Mouse (Mus musculus): ENCODE results near the gene Slc35f4. TPM values are rescaled to one million over a fixed set of nuclear protein-coding genes. Genes with fewer than 3 reads are reported as not detected.

The Slc35f4 gene
- polyA plus RNA-seq, 1 experiment from 2014 or later: not detected

DNA sequence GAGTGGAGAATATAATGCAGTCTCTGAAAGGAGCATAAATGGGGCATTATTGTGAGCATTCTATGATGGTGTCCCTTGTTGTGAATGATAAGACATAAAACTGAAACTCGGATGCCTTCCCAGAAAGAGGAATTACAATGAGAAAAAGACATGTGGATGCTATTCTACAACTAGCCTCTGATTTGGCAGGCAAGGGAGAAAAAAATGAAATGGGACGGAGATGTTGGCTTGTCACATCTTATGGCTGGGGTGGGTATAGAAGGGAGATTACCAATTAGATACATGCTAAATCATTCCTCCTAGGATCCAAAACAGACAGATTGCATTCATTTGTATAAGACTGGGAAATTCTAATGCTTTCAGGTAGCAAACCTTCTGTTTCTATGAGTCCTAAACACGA is 65.0 kb downstream of the Slc35f4 start:
- Histone ChIP-seq H3K36me3 (ENCODE audit: insufficient read depth, low read length) (no peaks in the 10 kb centered on the region), H3K4me3 (ENCODE audit: low read depth, low read length) (no peak overlapping the region), H3K27me3 (replicated peaks; ENCODE audit: insufficient read depth, low read length) (no peaks in the 10 kb centered on the region), H3K9ac (replicated peaks; ENCODE audit: low read depth) (no peak overlapping the region), H3K9me3 (ENCODE audit: low read length) (no peaks in the 10 kb centered on the region), H3K27ac (ENCODE audit: low read length) (no peak overlapping the region), H3K4me2 (replicated peaks; ENCODE audit: low read depth, low read length) (no peak overlapping the region), H3K4me1 (ENCODE audit: insufficient read depth, low read depth, low read length) (no peaks in the 10 kb centered on the region)
- ATAC-seq (no peak), DNase-seq (ENCODE audit: low spot score) (no peak)
- WGBS: 64% methylated on average over 3 of the region's 3 CpGs
- TF ChIP-seq CTCF (IDR thresholded peaks at IDR 0.05) (no peak), EP300 (IDR thresholded peaks at IDR 0.05) (no peak)

DNA sequence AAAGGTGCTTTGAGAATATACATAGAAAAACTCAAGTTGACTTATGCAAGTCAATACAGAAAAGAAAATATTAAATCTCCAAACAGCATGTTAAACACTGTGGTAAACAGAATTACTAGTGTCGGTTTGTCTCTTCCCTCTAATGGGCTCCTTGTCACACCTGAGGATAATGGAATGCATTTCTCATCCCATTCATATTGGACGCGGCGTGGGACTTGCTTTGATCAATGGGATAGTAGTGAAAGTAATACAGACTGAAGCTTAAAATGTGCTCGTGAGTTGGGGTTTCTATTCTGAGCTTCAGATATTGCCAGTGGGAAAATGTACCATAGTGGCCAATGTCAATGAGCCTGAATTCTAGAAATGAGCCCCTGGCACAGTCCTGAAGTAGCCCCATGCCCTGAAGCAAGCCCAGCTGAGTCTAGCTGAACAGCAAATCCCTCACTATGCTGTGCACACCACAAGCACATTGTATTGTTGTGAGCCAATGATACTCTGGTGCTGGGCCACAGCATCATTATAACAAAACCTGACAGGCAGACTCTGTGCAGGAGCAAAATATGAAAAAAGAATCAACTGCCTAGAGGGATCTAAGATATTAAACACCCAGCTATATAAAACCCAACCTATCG is 71.4 kb downstream of the Slc35f4 start:
- no peak for TF ChIP-seq EP300 (IDR thresholded peaks at IDR 0.05)
- TF ChIP-seq CTCF (IDR thresholded peaks at IDR 0.05): no peak
- no peak overlapping the region for H3K4me3 ChIP-seq (ENCODE audit: low read depth, low read length)
- H3K36me3 ChIP-seq (ENCODE audit: insufficient read depth, low read length): no peaks in the 10 kb centered on the region
- ATAC-seq (no peak), DNase-seq (ENCODE audit: low spot score) (no peak)
- no peak overlapping the region for H3K4me2 ChIP-seq (replicated peaks; ENCODE audit: low read depth, low read length)
- H3K9me3 ChIP-seq (ENCODE audit: low read length): no peaks in the 10 kb centered on the region
- no peak overlapping the region for H3K9ac ChIP-seq (replicated peaks; ENCODE audit: low read depth)
- WGBS: 74% methylated on average over 6 of the region's 6 CpGs
- no peak overlapping the region for H3K27ac ChIP-seq (ENCODE audit: low read length)
- no peaks in the 10 kb centered on the region for H3K4me1 ChIP-seq (ENCODE audit: insufficient read depth, low read depth, low read length)
- no peaks in the 10 kb centered on the region for H3K27me3 ChIP-seq (replicated peaks; ENCODE audit: insufficient read depth, low read length)

DNA sequence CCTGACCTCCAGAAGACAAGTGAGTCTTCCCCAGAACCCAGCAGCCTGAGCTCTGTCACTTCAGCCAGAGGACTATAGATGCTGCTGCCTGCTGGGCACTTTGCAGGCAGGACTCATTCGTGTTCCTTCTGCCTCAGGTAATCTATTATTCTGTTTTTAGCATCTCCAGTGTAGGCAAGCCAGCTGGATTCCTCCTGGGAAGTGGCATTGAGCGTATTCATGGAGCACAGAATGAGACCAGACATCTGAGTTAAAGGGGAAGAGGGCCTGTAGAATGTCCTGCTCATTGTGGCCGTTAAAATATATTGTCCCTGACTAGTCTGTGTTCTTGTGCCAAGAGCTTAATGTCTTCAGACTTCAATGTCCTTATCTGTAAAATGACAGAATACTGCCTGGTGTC is 72.1 kb downstream of the Slc35f4 start:
- H3K36me3 ChIP-seq (ENCODE audit: insufficient read depth, low read length): no peaks in the 10 kb centered on the region
- no peaks in the 10 kb centered on the region for H3K4me1 ChIP-seq (ENCODE audit: insufficient read depth, low read depth, low read length)
- no peak overlapping the region for H3K9ac ChIP-seq (replicated peaks; ENCODE audit: low read depth)
- ATAC-seq: no peak
- no peak for DNase-seq (ENCODE audit: low spot score)
- no peak overlapping the region for H3K4me2 ChIP-seq (replicated peaks; ENCODE audit: low read depth, low read length)
- H3K4me3 ChIP-seq (ENCODE audit: low read depth, low read length): no peak overlapping the region
- H3K27me3 ChIP-seq (replicated peaks; ENCODE audit: insufficient read depth, low read length): no peaks in the 10 kb centered on the region
- TF ChIP-seq CTCF (IDR thresholded peaks at IDR 0.05) (no peak), EP300 (IDR thresholded peaks at IDR 0.05) (no peak)
- no peak overlapping the region for H3K27ac ChIP-seq (ENCODE audit: low read length)
- WGBS: 45% methylated on average over 3 of the region's 3 CpGs
- no peaks in the 10 kb centered on the region for H3K9me3 ChIP-seq (ENCODE audit: low read length)

DNA sequence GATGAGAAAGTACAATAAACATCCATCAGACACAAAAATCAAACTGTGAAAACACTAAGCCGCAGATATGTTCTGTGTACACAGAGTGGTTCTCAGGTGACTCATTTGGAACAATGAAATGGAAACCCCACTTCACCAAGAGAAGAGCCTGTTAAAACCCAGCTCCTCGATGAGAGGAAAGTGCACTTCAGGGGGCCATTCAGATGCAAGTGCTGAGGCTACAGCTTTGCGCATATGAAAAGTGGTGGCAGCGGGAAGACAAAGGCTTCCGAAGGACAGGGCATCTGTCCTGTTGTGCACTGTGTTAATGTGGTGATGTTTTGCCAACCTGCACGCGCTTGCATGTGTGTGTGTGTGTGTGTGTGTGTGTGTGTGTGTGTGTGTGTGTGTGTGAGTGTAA is 78.2 kb downstream of the Slc35f4 start:
- peak; percentile 57 for ATAC-seq
- peak; percentile 42; the same call in 1 of the 2 replicates for TF ChIP-seq EP300 (IDR thresholded peaks at IDR 0.05)
- TF ChIP-seq CTCF (IDR thresholded peaks at IDR 0.05): no peak
- H3K4me2 ChIP-seq (replicated peaks; ENCODE audit: low read depth, low read length): no peak overlapping the region
- no peak overlapping the region for H3K27ac ChIP-seq (ENCODE audit: low read length)
- H3K4me1 ChIP-seq (ENCODE audit: insufficient read depth, low read depth, low read length): no peaks in the 10 kb centered on the region
- H3K36me3 ChIP-seq (ENCODE audit: insufficient read depth, low read length): no peaks in the 10 kb centered on the region
- WGBS: 39% methylated on average over 7 of the region's 7 CpGs
- no peak overlapping the region for H3K4me3 ChIP-seq (ENCODE audit: low read depth, low read length)
- H3K9ac ChIP-seq (replicated peaks; ENCODE audit: low read depth): no peak overlapping the region
- peak; percentile 39 for DNase-seq (ENCODE audit: low spot score)
- H3K27me3 ChIP-seq (replicated peaks; ENCODE audit: insufficient read depth, low read length): no peaks in the 10 kb centered on the region
- H3K9me3 ChIP-seq (ENCODE audit: low read length): no peaks in the 10 kb centered on the region

DNA sequence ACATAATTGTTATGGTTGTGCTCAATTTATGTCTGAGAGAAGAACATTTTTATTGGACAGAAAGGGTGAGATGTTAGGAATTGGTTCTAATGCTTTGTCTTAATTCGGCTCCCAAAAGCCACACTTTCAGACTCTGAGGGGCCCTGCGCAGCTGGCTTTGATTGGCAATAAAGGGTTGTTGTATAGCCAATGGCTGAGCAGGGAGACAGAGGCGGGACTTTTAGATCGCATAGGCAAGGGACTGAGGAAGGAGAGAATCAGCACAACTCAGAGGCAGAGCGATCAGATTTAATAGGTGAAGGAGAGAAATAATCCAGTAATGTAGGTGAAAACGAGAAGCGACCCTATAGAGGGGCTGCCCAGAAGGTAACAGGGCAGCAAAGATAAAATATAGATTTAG is 79.4 kb downstream of the Slc35f4 start:
- no peak overlapping the region for H3K9ac ChIP-seq (replicated peaks; ENCODE audit: low read depth)
- no peaks in the 10 kb centered on the region for H3K9me3 ChIP-seq (ENCODE audit: low read length)
- H3K27me3 ChIP-seq (replicated peaks; ENCODE audit: insufficient read depth, low read length): no peaks in the 10 kb centered on the region
- H3K36me3 ChIP-seq (ENCODE audit: insufficient read depth, low read length): no peaks in the 10 kb centered on the region
- no peak overlapping the region for H3K27ac ChIP-seq (ENCODE audit: low read length)
- no peak for TF ChIP-seq CTCF (IDR thresholded peaks at IDR 0.05)
- TF ChIP-seq EP300 (IDR thresholded peaks at IDR 0.05): no peak
- H3K4me1 ChIP-seq (ENCODE audit: insufficient read depth, low read depth, low read length): no peaks in the 10 kb centered on the region
- DNase-seq (ENCODE audit: low spot score) (no peak), ATAC-seq (no peak)
- no peak overlapping the region for H3K4me2 ChIP-seq (replicated peaks; ENCODE audit: low read depth, low read length)
- H3K4me3 ChIP-seq (ENCODE audit: low read depth, low read length): no peak overlapping the region
- WGBS: 44% methylated on average over 7 of the region's 7 CpGs

DNA sequence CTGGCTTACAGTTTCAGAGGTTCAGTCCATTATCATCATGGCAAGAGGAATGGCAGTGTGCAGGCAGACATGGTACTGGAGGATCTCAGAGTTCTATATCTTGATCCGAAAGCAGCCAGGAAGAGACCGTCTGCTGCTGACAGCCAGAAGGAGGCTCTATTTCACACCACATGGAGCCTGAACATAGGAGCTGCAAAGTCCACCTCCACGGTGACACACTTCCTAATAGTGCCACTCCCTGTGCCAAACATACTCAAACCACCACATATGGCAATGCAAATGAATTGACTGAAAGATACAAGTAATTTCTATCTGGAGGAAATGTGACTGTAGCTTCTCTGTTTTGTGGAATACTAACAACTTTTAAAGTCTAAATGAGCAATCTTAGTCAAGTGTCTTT is 89.0 kb downstream of the Slc35f4 start:
- ATAC-seq: no peak
- no peak overlapping the region for H3K27ac ChIP-seq (ENCODE audit: low read length)
- WGBS: 81% methylated on average over 3 of the region's 3 CpGs

DNA sequence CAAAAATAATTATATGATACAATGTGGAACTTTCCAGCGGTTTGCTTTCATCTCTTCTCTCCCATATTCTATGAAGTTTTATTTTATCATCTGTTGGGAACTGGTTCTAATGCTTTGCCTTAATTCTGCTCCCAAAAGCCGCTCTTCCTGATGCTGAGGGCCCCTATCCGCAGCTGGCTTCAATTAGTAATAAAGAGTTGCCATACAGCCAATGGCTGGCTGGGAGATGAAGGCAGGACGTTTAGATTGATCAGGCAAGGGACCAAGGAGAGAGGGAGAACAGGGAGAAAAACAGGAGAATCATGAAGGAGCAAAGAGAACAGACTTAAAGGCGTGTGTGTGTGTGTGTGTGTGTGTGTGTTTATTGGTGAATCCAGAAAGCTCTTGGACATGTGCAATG is 94.0 kb downstream of the Slc35f4 start:
- Histone ChIP-seq H3K4me2 (replicated peaks; ENCODE audit: low read depth, low read length) (no peak overlapping the region), H3K27me3 (replicated peaks; ENCODE audit: insufficient read depth, low read length) (no peaks in the 10 kb centered on the region), H3K4me3 (ENCODE audit: low read depth, low read length) (no peak overlapping the region), H3K9me3 (ENCODE audit: low read length) (no peaks in the 10 kb centered on the region), H3K9ac (replicated peaks; ENCODE audit: low read depth) (no peak overlapping the region), H3K27ac (ENCODE audit: low read length) (no peak overlapping the region), H3K36me3 (ENCODE audit: insufficient read depth, low read length) (no peaks in the 10 kb centered on the region), H3K4me1 (ENCODE audit: insufficient read depth, low read depth, low read length) (no peaks in the 10 kb centered on the region)
- ATAC-seq (no peak), DNase-seq (ENCODE audit: low spot score) (no peak)
- TF ChIP-seq EP300 (IDR thresholded peaks at IDR 0.05) (no peak), CTCF (IDR thresholded peaks at IDR 0.05) (no peak)
- 80% methylated on average over 5 of the region's 5 CpGs for WGBS

More for the DNA sequence above, 89.0 kb downstream of the Slc35f4 start:
- no peak overlapping the region for H3K4me2 ChIP-seq (replicated peaks; ENCODE audit: low read depth, low read length)
- H3K4me3 ChIP-seq (ENCODE audit: low read depth, low read length): no peak overlapping the region
- no peaks in the 10 kb centered on the region for H3K9me3 ChIP-seq (ENCODE audit: low read length)
- TF ChIP-seq CTCF (IDR thresholded peaks at IDR 0.05) (no peak), EP300 (IDR thresholded peaks at IDR 0.05) (no peak)
- DNase-seq (ENCODE audit: low spot score): no peak
- H3K4me1 ChIP-seq (ENCODE audit: insufficient read depth, low read depth, low read length): no peaks in the 10 kb centered on the region
- H3K9ac ChIP-seq (replicated peaks; ENCODE audit: low read depth): no peak overlapping the region
- H3K27me3 ChIP-seq (replicated peaks; ENCODE audit: insufficient read depth, low read length): no peaks in the 10 kb centered on the region
- H3K36me3 ChIP-seq (ENCODE audit: insufficient read depth, low read length): no peaks in the 10 kb centered on the region

All from lung, postnatal 0 days (tissue).